Mouse (Mus musculus) CH12.LX (cell line): ENCODE measurements at regions not wholly inside any gene's neighbourhood (a gene's known extent, or its start where the extent isn't known, plus 50 kb on each side); places are given as distances from the start of the nearest gene placed in this dataset.

Experiments
- DNase-seq: peaks from one replicate; pipeline ENCODE4 v3.0.0-alpha.2; 2013; ENCODE audit errors: extremely low read depth
- H3K27ac ChIP-seq: 2 replicates; pipeline ENCODE4 v1.5.1; 2012; ENCODE audit warnings: low read depth, mild to moderate bottlenecking, control low read depth, moderate library complexity; ENCODE audit not compliant: insufficient read depth
- H3K27me3 ChIP-seq: replicated peaks from 2 replicates; pipeline ENCODE3; 2012; ENCODE audit warnings: inconsistent platforms
- H3K36me3 ChIP-seq, 2 experiments: replicated peaks in 1 of 2; 2 replicates each; pipeline versions ENCODE3 to v1.6.1; 2012; ENCODE audit warnings: inconsistent platforms in 1 of 2, low read length in 1 of 2, mild to moderate bottlenecking in 1 of 2, mixed read lengths in 1 of 2, moderate library complexity in 1 of 2; ENCODE audit not compliant: control insufficient read depth in 1 of 2, insufficient read depth in 1 of 2
- H3K4me1 ChIP-seq, 2 experiments: 2 replicates each; pipeline ENCODE4 v1.6.1; 2012; ENCODE audit warnings: inconsistent platforms in 1 of 2, moderate library complexity in 1 of 2; ENCODE audit not compliant: insufficient read depth in 2 of 2, control insufficient read depth in 1 of 2
- H3K4me2 ChIP-seq: 2 replicates; pipeline ENCODE4 v1.6.1; 2012; ENCODE audit warnings: low read depth, mild to moderate bottlenecking, control low read depth; ENCODE audit not compliant: poor library complexity, insufficient read depth, severe bottlenecking
- H3K4me3 ChIP-seq, 3 experiments: fragments of 150-350 bp in 1 of 3; sonication (generic) in 1 of 3; replicated peaks in 1 of 3; 2 replicates each; pipeline versions ENCODE3 to v1.5.1; 2011 to 2012; ENCODE audit warnings: low read depth in 2 of 3, low read length in 2 of 3, mild to moderate bottlenecking in 2 of 3, moderate library complexity in 2 of 3, control low read depth in 1 of 3, improper control_type of control experiment in 1 of 3, inconsistent platforms in 1 of 3, mixed read lengths in 1 of 3; ENCODE audit not compliant: poor library complexity in 1 of 3
- H3K79me2 ChIP-seq: replicated peaks from 2 replicates; pipeline ENCODE4 v1.6.1; 2012; ENCODE audit warnings: mild to moderate bottlenecking, moderate library complexity; ENCODE audit not compliant: control insufficient read depth, poor library complexity, insufficient read depth, severe bottlenecking; ENCODE audit errors: extremely low read depth
- H3K9ac ChIP-seq: 2 replicates; pipeline ENCODE4 v1.6.1; 2012; ENCODE audit warnings: low read depth, mild to moderate bottlenecking, control low read depth, moderate library complexity; ENCODE audit not compliant: insufficient read depth
- H3K9me3 ChIP-seq: replicated peaks from 2 replicates; pipeline ENCODE3; 2012; ENCODE audit warnings: low read length, inconsistent platforms, mixed read lengths
- CHD2 ChIP-seq: IDR thresholded peaks from 2 replicates; pipeline ENCODE4 v1.6.1; 2011; ENCODE audit warnings: low read length, improper control_type of control experiment
- CTCF ChIP-seq, 2 experiments: IDR thresholded peaks in 1 of 2; conservative IDR thresholded peaks in 1 of 2; 2 replicates each; pipeline ENCODE4 v1.5.1; 2011 to 2012; ENCODE audit warnings: low read depth in 2 of 2, low read length in 2 of 2, improper control_type of control experiment in 1 of 2, inconsistent platforms in 1 of 2, mild to moderate bottlenecking in 1 of 2, moderate library complexity in 1 of 2
- E2F4 ChIP-seq: IDR thresholded peaks from 2 replicates; pipeline ENCODE4 v1.6.1; 2011; ENCODE audit warnings: low read depth, low read length, improper control_type of control experiment; ENCODE audit not compliant: insufficient replicate concordance
- EP300 ChIP-seq: IDR thresholded peaks from 2 replicates; pipeline ENCODE4 v1.6.1; 2011; ENCODE audit warnings: low read length, improper control_type of control experiment
- GABPA ChIP-seq: IDR thresholded peaks from 2 replicates; pipeline ENCODE4 v1.6.1; 2012; ENCODE audit warnings: low read depth, low read length, improper control_type of control experiment, inconsistent platforms; ENCODE audit not compliant: insufficient replicate concordance
- HCFC1 ChIP-seq: IDR thresholded peaks from 2 replicates; pipeline ENCODE4 v1.6.1; 2012; ENCODE audit warnings: low read depth, mild to moderate bottlenecking, inconsistent platforms, low read length, improper control_type of control experiment
- JUN ChIP-seq: IDR thresholded peaks from 2 replicates; pipeline ENCODE4 v1.6.1; 2011; ENCODE audit warnings: low read depth, mild to moderate bottlenecking, low read length, improper control_type of control experiment, moderate library complexity; ENCODE audit not compliant: insufficient read depth
- JUND ChIP-seq: conservative IDR thresholded peaks from 2 replicates; pipeline ENCODE4 v1.6.1; 2011; ENCODE audit warnings: low read depth, low read length, improper control_type of control experiment
- KAT2A ChIP-seq: IDR thresholded peaks from 2 replicates; pipeline ENCODE4 v1.6.1; 2012; ENCODE audit warnings: low read length, improper control_type of control experiment, inconsistent platforms; ENCODE audit not compliant: insufficient replicate concordance
- MAZ ChIP-seq: IDR thresholded peaks from 2 replicates; pipeline ENCODE4 v1.6.1; 2012; ENCODE audit warnings: low read depth, mild to moderate bottlenecking, inconsistent platforms, low read length, improper control_type of control experiment, moderate library complexity
- MEF2A ChIP-seq: IDR thresholded peaks from 2 replicates; pipeline ENCODE4 v1.6.1; 2014; ENCODE audit warnings: low read depth, mild to moderate bottlenecking, inconsistent platforms, low read length, improper control_type of control experiment, borderline replicate concordance
- MXI1 ChIP-seq: IDR thresholded peaks from 2 replicates; pipeline ENCODE4 v1.6.1; 2011; ENCODE audit warnings: mild to moderate bottlenecking, low read depth, low read length, improper control_type of control experiment
- MYC ChIP-seq: IDR thresholded peaks from 2 replicates; pipeline ENCODE4 v1.6.1; 2011; ENCODE audit warnings: low read depth, mild to moderate bottlenecking, improper control_type of control experiment, low read length
- NELFE ChIP-seq: IDR thresholded peaks from 2 replicates; pipeline ENCODE4 v1.6.1; 2011; ENCODE audit warnings: low read depth, low read length, improper control_type of control experiment
- PAX5 ChIP-seq: IDR thresholded peaks from 2 replicates; pipeline ENCODE4 v1.6.1; 2012; ENCODE audit warnings: low read length, inconsistent platforms, mixed read lengths
- POLR2A ChIP-seq: IDR thresholded peaks from 2 replicates; pipeline ENCODE4 v1.6.1; 2011; ENCODE audit warnings: low read depth, mild to moderate bottlenecking, improper control_type of control experiment, low read length
- POLR2AphosphoS2 ChIP-seq: IDR thresholded peaks from 2 replicates; pipeline ENCODE4 v1.6.1; 2011; ENCODE audit warnings: low read depth, low read length, improper control_type of control experiment
- TBP ChIP-seq: conservative IDR thresholded peaks from 2 replicates; pipeline ENCODE4 v1.6.1; 2011; ENCODE audit warnings: low read depth, low read length, improper control_type of control experiment
- UBTF ChIP-seq: IDR thresholded peaks from 2 replicates; pipeline ENCODE4 v1.6.1; 2012; ENCODE audit warnings: low read depth, mild to moderate bottlenecking, inconsistent platforms, low read length, improper control_type of control experiment, moderate library complexity
- USF1 ChIP-seq: IDR thresholded peaks from 2 replicates; pipeline ENCODE4 v1.6.1; 2014; ENCODE audit warnings: low read depth, mild to moderate bottlenecking, inconsistent platforms, low read length, improper control_type of control experiment
- ZKSCAN1 ChIP-seq: IDR thresholded peaks from 2 replicates; pipeline ENCODE4 v1.6.1; 2012; ENCODE audit warnings: low read depth, inconsistent platforms, low read length, improper control_type of control experiment, borderline replicate concordance
- ZNF384 ChIP-seq: IDR thresholded peaks from 2 replicates; pipeline ENCODE4 v1.6.1; 2012; ENCODE audit warnings: low read depth, low read length, improper control_type of control experiment, inconsistent platforms
- dilution Hi-C: fragments of 300-500 bp; cut with MboI; formaldehyde crosslinking; loops from 2 replicates; pipeline ENCODE4 v1.14.3; 2020; ENCODE audit warnings: low sequenced_read_pairs; ENCODE audit not compliant: extremely low pct_unique_long_range_greater_than_20kb, extremely low pct_ligation_motif_present
- in situ Hi-C: fragments of 300-500 bp; cut with MboI; formaldehyde crosslinking; loops from 3 replicates; pipeline ENCODE4 v1.14.3; 2019; ENCODE audit warnings: low sequenced_read_pairs, low pct_ligation_motif_present, low pct_unique_long_range_greater_than_20kb, mixed read lengths

GRCm38 (mm10) chr10:56941972-56942371 is 544.2 kb upstream of the Hsf2 start:
- dilution Hi-C loops = no loop called here
- Histone ChIP-seq H3K4me3 (no peak overlapping the region), H3K9me3 (no peaks in the 10 kb centered on the region), H3K36me3 (no peaks in the 10 kb centered on the region), H3K79me2 (no peaks in the 10 kb centered on the region), H3K4me2 (no peak overlapping the region), H3K27ac (no peak overlapping the region), H3K27me3 (no peaks in the 10 kb centered on the region), H3K4me1 (peaks cover 0 to 9% of the 10 kb centered on the region in 2 experiments; a peak in 2 of 4 replicates), H3K9ac (no peak overlapping the region)
- no peak for DNase-seq
- no peak for TF ChIP-seq TBP
- no peak for TF ChIP-seq MYC
- no peak for TF ChIP-seq MXI1
- TF ChIP-seq E2F4 = no peak
- no peak for TF ChIP-seq JUND
- TF ChIP-seq NELFE = no peak
- TF ChIP-seq JUN = no peak
- TF ChIP-seq GABPA = no peak
- no peak for TF ChIP-seq POLR2A
- TF ChIP-seq USF1 = no peak
- no peak for TF ChIP-seq KAT2A
- no peak for TF ChIP-seq ZNF384
- in situ Hi-C loops = no loop called here

- Histone ChIP-seq H3K79me2 (no peaks in the 10 kb centered on the region), H3K4me2 (no peak overlapping the region), H3K9ac (no peak overlapping the region), H3K27me3 (no peaks in the 10 kb centered on the region), H3K4me1 (peaks cover 0 to 9% of the 10 kb centered on the region in 2 experiments; a peak in 2 of 4 replicates), H3K27ac (no peak overlapping the region), H3K4me3 (no peak overlapping the region), H3K9me3 (no peaks in the 10 kb centered on the region)
- in situ Hi-C loops (no loop called here), dilution Hi-C loops (no loop called here)
- DNase-seq = no peak
- TF ChIP-seq POLR2AphosphoS2 = no peak
- TF ChIP-seq EP300 = no peak
- no peak for TF ChIP-seq MEF2A
- TF ChIP-seq ZKSCAN1 = no peak
- TF ChIP-seq POLR2A = no peak
- no peak for TF ChIP-seq MYC
- no peak for TF ChIP-seq PAX5
- no peak for TF ChIP-seq UBTF
- no peak for TF ChIP-seq HCFC1
- TF ChIP-seq E2F4 = no peak
- TF ChIP-seq MAZ = no peak
- no peak for TF ChIP-seq GABPA
- TF ChIP-seq CTCF (conservative IDR thresholded peaks at IDR 0.05 in 1 of 2, IDR thresholded peaks at IDR 0.05 in 1 of 2; ENCODE audit: low read depth in 2 of 2, low read length in 2 of 2) = no peak
- TF ChIP-seq TBP = no peak
- no peak for TF ChIP-seq CHD2
- no peak for TF ChIP-seq USF1
- no peak for TF ChIP-seq MXI1
- TF ChIP-seq, all 38 proteins: peak for 0
- H3K36me3 ChIP-seq = no peaks in the 10 kb centered on the region
Observed at GRCm38 (mm10) chr10:56944434-56945145, 541.6 kb upstream of the Hsf2 start.
